Mouse (Mus musculus) cortical plate, adult 2 months (tissue): ENCODE results near the gene Ushbp1.

Source experiments
- CTCF ChIP-seq: fragments of 200-500 bp; IDR thresholded peaks from 2 replicates; pipeline ENCODE4 v1.5.1; 2011; ENCODE audit warnings: mild to moderate bottlenecking, control low read depth, low read length; ENCODE audit not compliant: insufficient read depth; ENCODE audit errors: extremely low read depth
- POLR2A ChIP-seq: fragments of 200-500 bp; IDR thresholded peaks from 2 replicates; pipeline ENCODE4 v1.6.1; 2011; ENCODE audit warnings: mild to moderate bottlenecking, low read length, control low read depth; ENCODE audit not compliant: insufficient read depth; ENCODE audit errors: extremely low read depth

GRCm38 (mm10) chr8:71383860-71384259 is 11.7 kb downstream of the Ushbp1 start:
- no peak for TF ChIP-seq CTCF
- no peak for TF ChIP-seq POLR2A
